Mouse (Mus musculus): ENCODE results near the gene Tctn1. TPM values are rescaled to one million over a fixed set of nuclear protein-coding genes. Genes with fewer than 3 reads are reported as not detected.

Gene Tctn1
- polyA plus RNA-seq, 1 experiment from 2014 or later, result 3.0 TPM

DNA sequence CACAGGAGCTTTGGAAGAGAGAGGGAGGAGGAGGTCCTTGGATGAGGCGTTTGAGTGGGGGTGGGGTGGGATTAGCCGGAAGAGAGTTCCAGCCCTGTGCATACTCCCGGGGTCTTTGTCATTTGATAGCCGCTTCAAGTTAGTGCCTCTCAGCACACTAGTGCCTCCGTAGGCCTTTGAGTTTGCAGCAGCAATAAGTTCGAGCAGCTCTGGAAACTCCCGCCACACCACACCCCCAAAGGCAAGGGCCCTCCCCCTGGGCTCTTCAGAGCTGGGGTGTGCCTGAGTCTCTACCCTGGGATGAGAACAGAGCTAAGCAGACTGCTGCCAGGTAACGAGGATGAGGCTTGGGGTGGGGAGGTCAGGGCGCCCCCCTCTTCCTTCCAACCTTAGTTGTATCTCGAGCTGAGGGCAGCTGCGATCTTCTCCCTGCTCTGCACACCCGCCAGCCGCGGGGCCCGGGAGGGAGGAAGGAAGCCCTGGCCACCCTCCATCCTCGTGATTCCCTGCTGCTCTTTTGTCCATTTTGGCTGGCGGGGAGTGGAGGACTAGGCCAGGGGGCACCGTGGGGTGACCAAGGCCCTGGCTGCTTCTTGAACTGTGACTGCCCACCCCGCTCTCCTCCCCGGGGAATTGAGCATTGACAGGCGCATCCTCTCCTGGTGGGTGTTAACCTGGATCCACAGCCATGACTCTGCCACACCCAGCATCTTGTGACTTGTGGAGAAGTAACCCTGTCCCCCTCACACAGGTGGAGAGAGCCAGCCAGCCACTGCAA is 54.5 kb downstream of the Tctn1 start:
- H3K4me3 ChIP-seq (replicated peaks), result peak overlapping the region; percentile 29
- H3K27ac ChIP-seq, result peak overlapping the region; percentile 64; the same call in 1 of the 2 replicates
- H3K9me3 ChIP-seq, result no peaks in the 10 kb centered on the region
- H3K27me3 ChIP-seq (replicated peaks), result no peaks in the 10 kb centered on the region
- peak overlapping the region; percentile 65 for H3K4me2 ChIP-seq (replicated peaks)
- peak overlapping the region; percentile 35; the same call in 1 of the 2 replicates for H3K9ac ChIP-seq
- ATAC-seq, result peak; percentile 85
- WGBS, result 10% methylated on average over 19 of the region's 21 CpGs
- H3K36me3 ChIP-seq, result no peaks in the 10 kb centered on the region
- peaks cover 9% of the 10 kb centered on the region; the same call in 1 of the 2 replicates for H3K4me1 ChIP-seq (replicated peaks)

DNA sequence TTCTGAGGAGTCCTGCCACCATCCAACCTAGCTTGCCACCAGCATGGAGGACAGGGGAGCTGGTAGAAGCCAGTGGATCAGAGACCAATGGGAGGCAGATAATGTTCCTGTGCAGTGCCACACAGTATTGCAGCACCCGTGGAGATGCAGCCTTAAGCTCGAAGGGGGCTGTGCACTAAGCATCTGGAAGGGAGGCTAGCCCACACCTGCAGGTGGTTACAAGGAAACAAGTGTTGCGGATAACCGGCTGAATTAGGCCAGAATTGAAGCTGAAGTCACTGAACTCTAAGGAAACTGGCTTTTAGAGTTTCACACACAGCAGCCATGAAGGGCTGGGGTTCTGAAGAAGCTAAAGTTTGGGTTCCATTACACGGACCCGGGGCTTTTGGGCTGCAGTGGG is 55.4 kb downstream of the Tctn1 start:
- Histone ChIP-seq H3K9me3 (no peaks in the 10 kb centered on the region), H3K27me3 (replicated peaks) (no peaks in the 10 kb centered on the region), H3K4me1 (replicated peaks) (peaks cover 9% of the 10 kb centered on the region; the same call in 1 of the 2 replicates), H3K4me3 (replicated peaks) (no peak overlapping the region), H3K27ac (peak overlapping the region; percentile 64; the same call in 1 of the 2 replicates), H3K36me3 (no peaks in the 10 kb centered on the region), H3K4me2 (replicated peaks) (peak overlapping the region; percentile 65; the same call in 1 of the 2 replicates), H3K9ac (no peak overlapping the region)
- ATAC-seq, result no peak
- 58% methylated on average over 6 of the region's 6 CpGs for WGBS

GRCm38 (mm10) chr5:122206475-122206874 is 57.8 kb downstream of the Tctn1 start, which contains the start of gene Hvcn1:
Hvcn1 (plus strand) TSS chr5:122206804.
- no peaks in the 10 kb centered on the region for H3K9me3 ChIP-seq
- H3K27ac ChIP-seq, result no peak within 1 kb of the TSS
- no peaks in the 10 kb centered on the region for H3K27me3 ChIP-seq (replicated peaks)
- H3K9ac ChIP-seq, result no peak within 1 kb of the TSS
- no peak for ATAC-seq
- H3K36me3 ChIP-seq, result no peaks in the 10 kb centered on the region
- peaks cover 9% of the 10 kb centered on the region; the same call in 1 of the 2 replicates for H3K4me1 ChIP-seq (replicated peaks)
- H3K4me2 ChIP-seq (replicated peaks), result no peak within 1 kb of the TSS
- no peak within 1 kb of the TSS for H3K4me3 ChIP-seq (replicated peaks)
- WGBS, result 75% methylated on average over 4 of the region's 4 CpGs

- H3K9ac ChIP-seq, result no peak overlapping the region
- no peaks in the 10 kb centered on the region for H3K27me3 ChIP-seq (replicated peaks)
- 69% methylated on average over 2 of the region's 2 CpGs for WGBS
- ATAC-seq, result no peak
- H3K27ac ChIP-seq, result no peak overlapping the region
- no peaks in the 10 kb centered on the region for H3K36me3 ChIP-seq
- no peaks in the 10 kb centered on the region for H3K4me1 ChIP-seq (replicated peaks)
- no peak overlapping the region for H3K4me3 ChIP-seq (replicated peaks)
- no peak overlapping the region for H3K4me2 ChIP-seq (replicated peaks)
- no peaks in the 10 kb centered on the region for H3K9me3 ChIP-seq
Observed at GRCm38 (mm10) chr5:122204180-122204579, 60.1 kb downstream of the Tctn1 start.

GRCm38 (mm10) chr5:122201904-122202303 is 62.4 kb downstream of the Tctn1 start:
- Histone ChIP-seq H3K9me3 (no peaks in the 10 kb centered on the region), H3K4me3 (replicated peaks) (no peak overlapping the region), H3K4me2 (replicated peaks) (no peak overlapping the region), H3K27ac (no peak overlapping the region), H3K4me1 (replicated peaks) (no peaks in the 10 kb centered on the region), H3K36me3 (no peaks in the 10 kb centered on the region), H3K9ac (no peak overlapping the region), H3K27me3 (replicated peaks) (no peaks in the 10 kb centered on the region)
- ATAC-seq, result no peak
- WGBS, result 85% methylated on average over 6 of the region's 6 CpGs

- H3K4me2 ChIP-seq (replicated peaks), result no peak overlapping the region
- H3K27ac ChIP-seq, result no peak overlapping the region
- no peak for ATAC-seq
- no peaks in the 10 kb centered on the region for H3K36me3 ChIP-seq
- H3K4me1 ChIP-seq (replicated peaks), result no peaks in the 10 kb centered on the region
- no peaks in the 10 kb centered on the region for H3K9me3 ChIP-seq
- H3K9ac ChIP-seq, result no peak overlapping the region
- H3K4me3 ChIP-seq (replicated peaks), result no peak overlapping the region
- no peaks in the 10 kb centered on the region for H3K27me3 ChIP-seq (replicated peaks)
- 86% methylated on average over 4 of the region's 4 CpGs for WGBS
Observed at GRCm38 (mm10) chr5:122200872-122201271, 63.4 kb downstream of the Tctn1 start.

DNA sequence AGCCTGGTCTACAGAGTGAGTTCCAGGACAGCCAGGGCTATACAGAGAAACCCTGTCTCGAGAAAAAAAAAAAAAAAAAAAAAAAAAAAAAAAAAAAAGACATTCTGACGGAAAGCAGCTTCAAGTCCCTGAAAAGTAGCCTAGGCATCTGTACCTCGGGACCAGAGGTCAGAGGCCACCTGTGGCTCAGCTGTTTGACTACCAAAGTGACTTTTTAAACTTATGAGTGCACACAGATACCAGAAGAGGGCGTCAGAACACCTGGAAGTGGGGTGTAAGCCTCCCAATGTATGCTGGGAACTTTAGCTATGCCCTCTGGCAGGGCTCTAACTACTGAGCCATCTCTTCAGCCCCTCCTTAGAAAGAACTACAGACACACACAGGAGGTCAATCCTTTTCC is 71.9 kb downstream of the Tctn1 start:
- Histone ChIP-seq H3K27ac (no peak overlapping the region), H3K9me3 (no peaks in the 10 kb centered on the region), H3K36me3 (no peaks in the 10 kb centered on the region), H3K4me1 (replicated peaks) (no peaks in the 10 kb centered on the region), H3K9ac (no peak overlapping the region), H3K27me3 (replicated peaks) (no peaks in the 10 kb centered on the region), H3K4me2 (replicated peaks) (no peak overlapping the region), H3K4me3 (replicated peaks) (no peak overlapping the region)
- WGBS, result 21% methylated on average over 4 of the region's 4 CpGs
- ATAC-seq, result no peak

DNA sequence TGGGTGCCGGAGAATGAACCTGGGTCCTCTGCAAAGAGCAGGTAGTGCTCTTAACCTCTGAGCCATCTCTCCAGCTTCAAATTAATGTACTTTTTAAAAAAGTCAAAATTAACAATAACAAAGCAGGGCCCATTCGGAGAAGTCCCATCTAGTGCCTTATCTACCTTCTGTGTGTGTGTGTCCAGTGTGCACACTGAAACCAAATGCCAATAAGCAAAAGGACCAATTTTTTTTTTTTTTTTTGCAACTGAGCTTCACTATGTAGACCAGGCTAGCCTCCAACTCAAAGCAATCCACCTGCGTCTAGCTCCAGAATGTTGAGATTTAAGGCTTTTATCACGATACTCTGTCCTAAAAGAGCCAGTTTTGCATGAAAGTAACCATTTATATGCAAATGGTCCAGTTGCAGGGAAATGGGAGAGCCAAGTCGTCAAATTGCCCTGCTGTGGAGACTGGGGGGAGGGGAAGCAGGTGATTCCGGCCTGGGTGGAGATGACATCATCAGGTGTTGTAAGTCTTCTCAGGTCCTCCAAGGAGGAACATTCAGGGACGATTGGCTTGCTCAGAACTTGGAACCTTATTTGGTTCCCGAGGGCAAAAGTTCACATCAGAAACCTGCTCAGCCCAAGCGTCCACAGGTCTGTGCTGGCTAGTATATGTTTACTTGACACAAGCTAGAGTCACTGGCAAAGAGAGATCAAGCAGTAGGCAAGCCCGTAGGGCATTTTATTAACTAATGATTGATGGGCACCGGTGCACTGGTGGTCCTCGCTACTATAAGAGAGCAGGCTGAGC is 72.8 kb downstream of the Tctn1 start:
- no peak for ATAC-seq
- Histone ChIP-seq H3K27ac (no peak overlapping the region), H3K4me1 (replicated peaks) (no peaks in the 10 kb centered on the region), H3K4me2 (replicated peaks) (no peak overlapping the region), H3K27me3 (replicated peaks) (no peaks in the 10 kb centered on the region), H3K9me3 (no peaks in the 10 kb centered on the region), H3K9ac (no peak overlapping the region), H3K36me3 (no peaks in the 10 kb centered on the region), H3K4me3 (replicated peaks) (no peak overlapping the region)
- WGBS, result 56% methylated on average over 12 of the region's 12 CpGs

GRCm38 (mm10) chr5:122190465-122190864 is 73.8 kb downstream of the Tctn1 start:
- no peaks in the 10 kb centered on the region for H3K4me1 ChIP-seq (replicated peaks)

DNA sequence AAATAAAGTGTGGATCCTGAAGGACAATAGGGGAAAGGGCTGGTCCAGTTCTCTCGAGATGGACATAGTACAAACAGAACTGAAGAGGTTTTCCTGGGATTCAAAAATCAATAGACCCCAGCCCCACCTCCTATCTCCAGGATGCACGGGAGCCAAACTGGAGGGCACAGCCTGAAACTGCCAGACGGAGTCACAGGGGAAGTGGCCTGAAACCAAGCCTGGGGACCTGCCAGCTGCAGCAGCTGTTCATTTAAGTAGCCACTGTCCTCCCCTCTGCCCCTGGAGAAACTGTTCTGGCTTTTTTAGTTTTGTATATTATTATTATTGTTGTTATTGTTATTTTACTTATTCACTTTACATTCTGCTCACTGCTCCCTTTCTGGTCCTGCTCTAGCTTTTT is 75.1 kb downstream of the Tctn1 start:
- Histone ChIP-seq H3K36me3 (no peaks in the 10 kb centered on the region), H3K9ac (no peak overlapping the region), H3K4me3 (replicated peaks) (no peak overlapping the region), H3K9me3 (no peaks in the 10 kb centered on the region), H3K4me1 (replicated peaks) (no peaks in the 10 kb centered on the region), H3K4me2 (replicated peaks) (no peak overlapping the region), H3K27me3 (replicated peaks) (no peaks in the 10 kb centered on the region), H3K27ac (no peak overlapping the region)
- no peak for ATAC-seq
- WGBS, result 50% methylated on average over 3 of the region's 3 CpGs

More at GRCm38 (mm10) chr5:122190465-122190864, 73.8 kb downstream of the Tctn1 start:
- no peak overlapping the region for H3K4me2 ChIP-seq (replicated peaks)
- no peaks in the 10 kb centered on the region for H3K36me3 ChIP-seq
- H3K27me3 ChIP-seq (replicated peaks), result no peaks in the 10 kb centered on the region
- H3K9me3 ChIP-seq, result no peaks in the 10 kb centered on the region
- no peak for ATAC-seq
- H3K4me3 ChIP-seq (replicated peaks), result no peak overlapping the region
- 69% methylated on average over 7 of the region's 7 CpGs for WGBS
- H3K27ac ChIP-seq, result no peak overlapping the region
- no peak overlapping the region for H3K9ac ChIP-seq
